Mouse (Mus musculus) adrenal gland, adult 2 months (tissue): ENCODE measurements around the gene Ckb. TPM values are rescaled to one million over a fixed set of nuclear protein-coding genes. Genes with fewer than 3 reads are reported as not detected.
"Not testable (repeated sequence)": the region's sequence is repeated elsewhere in the genome, so short reads cannot be mapped to it uniquely, and the experiment has no call there.

Experiments
- DNase-seq: peaks from one replicate; pipeline ENCODE4 v3.0.0; 2021
- long read RNA-seq: library from polyadenylated mRNA; stranded (forward); transcript quantifications from one replicate; pipeline ENCODE4 v2.0.0, GENCODE M21; 2021
- polyA plus RNA-seq: library from polyadenylated mRNA; depleted of rRNA; stranded (reverse); fragments of >200 nt; gene quantifications from 2 replicates; pipeline ENCODE4 v1.2.3, GENCODE M21; 2012; rRNA removed
- total RNA-seq, 2 experiments: library from RNA; stranded (reverse); gene quantifications; 2 replicates each; pipeline ENCODE4 v1.2.3; 2021

The Ckb gene
- total RNA-seq (10 to 100 TPM; 30.9 to 96.5 TPM), polyA plus RNA-seq (192 and 265 TPM in 2 replicates)
- long read RNA-seq, transcript Ckb-201 (8 exons, 1,472 nt), result major isoform, 135 of 142 reads
- long read RNA-seq, partial matches to known transcripts, result 4 of 142 reads
- long read RNA-seq, other reads (novel, unspliced or antisense), result 2 of 142 reads

DNA sequence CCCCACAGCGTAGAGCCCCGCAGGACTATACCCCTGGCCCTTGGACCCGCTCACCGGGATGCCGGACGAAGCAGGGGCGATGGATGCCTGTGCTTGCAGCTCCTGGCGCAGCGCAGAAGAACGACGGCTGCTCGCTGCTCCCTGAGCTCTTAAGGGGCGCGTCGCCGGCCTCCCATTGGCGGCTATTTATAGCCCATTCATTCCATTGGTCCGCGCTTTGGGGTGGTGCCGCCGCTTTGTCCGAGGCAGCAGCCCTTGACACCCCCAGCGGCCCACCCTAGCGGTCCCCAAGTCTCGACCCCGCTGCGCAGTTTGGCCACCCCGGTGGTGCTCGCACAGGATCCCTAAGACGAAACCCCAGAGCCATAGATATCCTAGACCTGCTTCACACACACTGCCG lies at the start of gene Ckb:
TSS of gene Ckb (minus strand) at position 163 of the 400 bp plus-strand sequence.
- DNase-seq, result peak; percentile 89

GRCm38 (mm10) chr12:111720222-111720621 lies 48.1 kb upstream of the Ckb start:
- DNase-seq, result no peak

GRCm38 (mm10) chr12:111718656-111719055 lies 46.5 kb upstream of the Ckb start:
- no peak for DNase-seq

DNA sequence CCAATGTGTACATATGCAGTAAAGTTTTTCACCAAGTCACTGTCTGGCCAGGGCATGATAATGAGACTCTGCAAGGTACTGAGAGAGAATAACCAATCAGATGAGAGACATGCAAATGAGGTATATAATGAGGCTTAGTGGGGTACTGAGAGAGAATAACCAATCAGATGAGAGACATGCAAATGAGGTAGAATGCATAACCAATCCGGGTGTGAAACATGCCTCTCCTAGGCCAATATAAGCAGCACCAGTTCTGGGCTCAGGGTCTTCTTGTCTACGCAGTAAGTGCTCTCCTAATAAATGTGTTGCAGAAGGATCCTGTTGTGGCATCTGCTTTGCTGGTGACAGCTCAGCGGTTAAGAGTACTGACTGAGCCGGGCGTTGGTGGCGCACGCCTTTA lies 44.4 kb upstream of the Ckb start:
- no peak for DNase-seq

DNA sequence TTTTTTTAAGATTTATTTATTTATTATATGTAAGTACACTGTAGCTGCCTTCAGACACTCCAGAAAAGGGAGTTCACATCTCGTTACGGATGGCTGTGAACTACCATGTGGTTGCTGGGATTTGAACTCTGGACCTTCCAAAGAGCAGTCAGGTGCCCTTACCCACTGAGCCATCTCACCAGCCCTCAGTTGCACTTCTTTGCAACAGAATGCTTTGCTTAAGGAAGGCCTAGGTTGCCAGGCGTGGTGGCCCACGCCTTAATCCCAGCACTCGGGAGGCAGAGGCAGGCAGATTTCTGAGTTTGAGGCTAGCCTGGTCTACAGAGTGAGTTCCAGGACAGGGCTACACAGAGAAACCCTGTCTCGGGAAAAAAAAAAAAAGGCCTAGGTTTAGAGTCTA lies 41.7 kb upstream of the Ckb start:
- DNase-seq, result not testable (repeated sequence)

DNA sequence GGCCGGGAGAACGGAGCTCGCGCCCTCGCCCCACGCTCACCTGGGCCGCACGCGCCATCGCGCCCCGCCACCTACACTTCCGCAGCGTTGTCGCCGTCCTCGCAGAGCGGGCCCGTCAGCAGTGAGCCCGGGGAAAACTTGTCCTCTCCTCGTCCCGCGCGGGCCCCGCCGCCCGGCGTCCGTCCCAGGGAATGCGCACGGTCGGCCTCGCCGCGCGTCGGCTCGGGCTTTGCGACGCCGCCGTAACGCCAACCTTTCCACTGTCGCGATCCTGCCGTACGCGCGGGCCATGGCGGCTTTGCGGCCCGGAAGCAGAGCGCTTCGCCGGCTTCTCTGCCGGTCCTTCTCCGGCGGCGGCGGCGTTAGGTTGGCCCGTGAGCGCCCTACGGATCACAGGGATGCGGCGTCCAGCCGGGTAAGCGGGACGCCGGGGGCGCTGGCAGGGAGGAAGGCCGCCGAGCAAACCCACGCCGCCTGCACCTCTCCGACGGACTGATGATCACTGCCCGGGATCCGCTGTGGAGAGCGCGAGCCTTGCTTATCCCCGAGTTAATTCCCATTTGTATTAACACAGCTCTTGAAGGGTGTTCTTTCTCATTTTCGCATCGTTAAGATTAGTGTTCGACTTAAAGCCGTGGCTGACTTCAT lies 41.0 kb upstream of the Ckb start, which contains the start of the genes Bag5 and Apopt1:
TSS of gene Bag5 (minus strand) at position 254 of the 648 bp plus-strand sequence.
TSS of gene Apopt1 (plus strand) at position 258 of the 648 bp plus-strand sequence.
- peak; percentile 95 for DNase-seq

DNA sequence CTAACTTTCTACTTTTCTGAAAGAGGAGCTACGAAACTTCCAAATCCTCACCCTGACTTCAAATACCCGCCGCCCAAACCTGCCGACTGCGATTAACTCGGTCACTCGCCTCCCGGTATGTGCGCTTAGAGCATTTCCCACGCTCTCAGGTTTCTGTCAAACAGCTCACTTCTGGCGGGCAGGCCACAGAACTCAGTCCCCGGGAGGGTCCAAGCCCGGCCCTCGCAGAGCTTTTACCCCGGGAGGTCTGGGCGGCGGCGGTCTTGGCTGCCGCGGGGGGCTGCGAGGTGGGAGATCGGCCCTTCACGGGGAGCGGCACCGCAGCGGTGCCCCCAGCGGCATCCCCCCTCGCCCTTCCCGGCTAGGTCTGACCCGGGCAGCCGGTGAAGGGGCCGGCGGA lies 40.3 kb upstream of the Ckb start:
- DNase-seq, result peak; percentile 49

DNA sequence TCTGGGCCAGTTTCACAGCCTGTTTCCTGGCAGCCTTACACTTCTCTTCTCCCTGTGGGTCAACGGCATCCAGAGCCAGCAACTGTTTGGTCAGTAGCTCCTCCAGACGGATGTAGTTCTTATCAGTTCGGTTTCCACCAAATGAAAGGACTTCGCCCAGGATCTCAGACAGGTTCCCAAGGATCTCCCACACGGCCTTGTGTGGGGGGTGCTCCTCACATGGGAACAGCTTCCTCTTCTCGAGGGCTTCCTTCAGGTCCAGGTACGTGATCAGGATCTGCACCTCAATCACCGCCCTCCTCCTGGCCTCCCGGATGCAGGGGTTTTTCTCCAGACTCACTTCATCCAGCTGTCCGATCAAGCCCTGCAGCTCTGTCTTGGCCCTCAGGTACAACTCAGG lies 38.0 kb upstream of the Ckb start:
- no peak for DNase-seq

- DNase-seq, result no peak
Observed at GRCm38 (mm10) chr12:111708181-111708580, 36.0 kb upstream of the Ckb start.

- peak; percentile 83 for DNase-seq
Observed at GRCm38 (mm10) chr12:111705186-111705973, 33.2 kb upstream of the Ckb start.

DNA sequence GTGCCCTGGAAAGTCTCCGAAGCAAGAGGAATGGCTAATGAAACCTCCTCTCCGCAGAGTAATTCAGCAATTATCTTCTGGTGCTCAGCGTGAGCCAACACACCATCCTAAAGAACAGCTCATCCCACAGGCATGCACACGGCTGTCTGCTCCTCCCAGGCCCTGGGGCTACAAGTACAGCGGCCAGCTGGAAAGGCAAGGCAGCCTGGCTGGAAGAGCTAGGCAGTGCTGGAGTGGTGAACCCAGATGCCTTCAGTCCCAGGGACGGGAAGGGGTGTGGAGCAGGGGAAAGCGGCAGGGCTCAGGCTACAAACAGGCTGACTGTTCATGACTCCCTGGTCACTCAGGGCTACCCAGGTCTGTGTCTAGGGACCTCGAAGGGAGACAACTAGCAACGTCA lies 32.5 kb upstream of the Ckb start:
- peak; percentile 75 for DNase-seq

DNA sequence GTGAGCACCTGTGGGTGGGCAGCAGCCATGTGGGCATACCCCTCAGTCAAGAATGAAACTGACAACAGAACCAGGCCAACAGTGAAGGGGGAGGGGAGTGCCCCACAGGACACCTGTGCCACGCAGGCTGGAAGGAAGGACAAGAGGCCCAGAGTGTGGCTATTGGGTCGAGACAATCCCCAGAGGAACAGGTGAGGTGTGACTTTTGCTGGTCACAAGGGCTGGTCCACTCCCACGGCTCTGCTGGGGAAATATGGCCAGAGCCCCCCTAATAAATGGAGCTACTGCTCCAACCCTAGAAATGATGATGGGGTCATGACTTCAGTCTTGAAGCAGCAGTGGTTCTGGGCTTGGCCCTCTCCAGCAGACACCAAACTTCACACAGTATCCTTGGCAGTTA lies 31.2 kb upstream of the Ckb start:
- DNase-seq, result no peak

- DNase-seq, result no peak
Observed at GRCm38 (mm10) chr12:111700920-111701458, 28.9 kb upstream of the Ckb start.

GRCm38 (mm10) chr12:111699542-111699941 lies 27.4 kb upstream of the Ckb start:
- DNase-seq, result no peak

DNA sequence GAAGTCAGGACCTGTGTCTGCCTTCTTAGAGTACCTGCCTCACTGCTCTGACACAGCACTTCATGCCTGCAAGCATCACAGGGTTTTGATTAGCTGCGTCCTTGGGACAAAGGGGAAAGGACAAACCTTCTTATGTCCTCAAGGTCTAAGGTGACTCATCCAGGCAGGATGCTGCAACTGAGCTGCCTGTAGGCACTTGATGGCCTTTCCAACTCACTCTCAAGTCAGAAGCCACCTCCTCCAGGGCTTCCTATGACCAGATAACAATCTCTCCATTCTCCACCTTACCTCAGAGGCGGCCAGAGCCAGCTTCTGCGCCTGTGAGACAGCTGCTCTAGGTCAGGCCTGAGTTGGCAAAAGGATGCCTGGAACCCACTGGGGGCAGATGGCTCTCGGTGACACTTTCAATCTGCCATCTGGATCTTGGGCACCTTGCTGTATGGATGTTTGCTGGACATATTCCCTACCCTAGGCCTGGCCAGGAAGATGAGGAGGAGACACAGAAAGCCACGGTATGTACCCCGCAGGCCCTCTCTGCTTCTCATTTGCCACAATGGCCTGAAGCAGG lies 26.3 kb upstream of the Ckb start:
- DNase-seq, result peak; percentile 72

- peak; percentile 56 for DNase-seq
Observed at GRCm38 (mm10) chr12:111697708-111698107, 25.6 kb upstream of the Ckb start.

DNA sequence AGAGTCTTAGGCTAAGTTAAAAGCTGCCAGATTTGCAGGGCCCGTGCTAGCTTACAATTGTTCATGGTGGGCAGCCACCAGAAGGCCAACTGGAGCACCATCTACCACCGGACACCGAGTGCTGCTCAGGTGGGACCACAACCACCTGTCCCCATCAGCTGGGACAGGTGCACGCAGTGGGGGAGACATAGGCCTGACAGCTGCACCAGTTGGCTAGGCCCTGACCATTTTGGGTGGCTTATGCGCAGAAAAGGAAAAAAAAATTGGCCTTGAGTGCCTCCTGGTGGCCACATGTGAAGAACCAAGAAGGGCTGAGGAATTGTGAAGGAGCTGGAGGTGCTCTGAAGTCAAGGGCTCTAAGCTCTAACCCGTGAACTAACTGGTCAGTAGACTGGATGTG lies 24.1 kb upstream of the Ckb start:
- peak; percentile 65 for DNase-seq

DNA sequence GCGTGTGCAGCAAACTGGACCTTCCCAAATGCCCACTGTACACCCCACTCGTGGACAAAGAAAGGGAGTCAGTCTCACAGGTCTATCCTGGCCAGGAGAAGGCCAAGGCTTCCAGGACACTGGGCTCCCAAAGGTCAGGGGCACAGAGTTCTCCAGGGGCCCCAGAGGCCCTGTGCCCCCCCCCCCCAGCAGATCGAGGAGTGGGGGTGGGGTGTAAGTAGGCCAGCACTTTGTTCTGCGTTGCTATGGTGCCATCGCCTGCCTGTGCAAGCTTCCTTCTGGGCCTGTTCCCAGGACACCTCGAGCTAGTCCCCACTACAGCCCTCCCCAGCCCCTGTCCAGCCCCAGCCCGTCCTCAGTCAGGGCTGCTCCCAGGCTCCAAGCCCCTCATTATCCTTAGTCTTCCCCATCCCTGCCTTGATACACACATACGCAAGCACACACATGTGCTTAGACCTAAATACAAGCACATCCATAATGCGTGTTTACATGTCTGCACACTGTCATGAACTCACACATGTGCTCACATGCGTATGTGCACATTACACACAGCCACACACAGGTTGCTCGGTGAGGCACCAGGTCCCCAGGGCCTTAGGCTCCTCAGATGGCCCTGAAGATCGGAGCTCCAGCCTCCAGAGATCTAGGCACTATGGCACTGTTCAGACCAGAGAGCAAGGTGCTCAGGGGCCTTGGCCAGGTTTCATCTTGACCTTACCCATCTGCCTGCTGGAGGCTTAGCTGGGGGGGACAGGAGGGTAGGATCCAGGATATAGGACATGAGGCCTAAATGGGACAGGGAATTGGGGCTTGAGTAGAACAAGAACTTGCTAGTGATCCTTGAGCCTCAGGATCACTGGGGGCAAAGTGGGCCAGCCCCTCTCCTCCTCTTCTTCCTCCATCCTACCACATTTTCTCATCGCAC lies 23.0 kb upstream of the Ckb start:
- peak; percentile 35 for DNase-seq

- DNase-seq, result peak; percentile 48
Observed at GRCm38 (mm10) chr12:111694271-111694781, 22.2 kb upstream of the Ckb start.

DNA sequence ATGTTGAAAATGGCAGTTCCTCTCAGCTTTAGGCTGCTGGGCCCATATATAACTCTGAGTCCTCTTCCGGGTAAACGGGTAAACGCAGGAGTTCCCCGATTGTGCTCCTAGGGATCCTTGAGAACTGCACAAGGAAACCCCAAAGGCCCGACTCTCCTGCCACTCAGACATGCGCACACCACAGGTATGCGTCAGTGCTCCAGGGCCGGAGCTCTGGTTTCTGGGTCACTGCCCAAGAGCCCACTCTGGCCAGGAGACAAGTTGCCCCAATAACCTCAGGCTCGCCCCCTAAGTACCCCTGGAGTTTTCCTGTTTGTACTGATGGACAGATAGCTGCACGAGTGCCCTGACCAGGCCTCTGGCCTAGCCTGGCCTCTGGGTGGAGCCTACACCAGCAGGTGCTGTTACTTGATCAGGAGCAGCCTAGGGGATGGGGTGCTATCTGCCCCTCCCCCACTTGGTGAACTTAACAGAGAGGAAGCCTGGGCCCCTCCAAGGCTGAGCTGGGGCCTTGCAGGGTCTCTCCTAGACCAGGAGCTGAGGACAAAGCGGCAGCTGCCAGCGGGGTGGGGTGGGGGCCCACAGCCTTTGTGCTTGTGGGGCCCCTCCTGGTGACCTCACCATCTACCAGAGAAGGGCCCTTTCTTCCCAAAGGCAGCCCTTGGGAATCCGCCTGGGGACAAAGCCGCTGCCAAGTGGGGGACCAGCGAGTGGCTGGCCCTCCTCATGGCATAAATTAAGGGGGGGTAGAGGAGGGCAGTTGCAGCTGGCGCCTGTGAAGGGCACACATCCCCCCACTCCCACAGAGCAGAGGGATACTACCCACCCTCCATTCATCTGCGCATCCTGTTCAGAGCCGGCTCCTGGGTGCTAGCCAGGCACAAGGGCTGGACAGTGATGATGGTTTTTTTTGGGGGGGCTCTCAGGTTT lies 21.5 kb upstream of the Ckb start:
- DNase-seq, result no peak
